In genomic region chr19:23353161-23353560, GRCm38 (mm10) we compare ENCODE assay signal across 17 mouse cellular contexts.
DNase-seq lines count a peak whose midpoint lies in the region; ATAC-seq and TF ChIP-seq lines count a peak whose summit lies in the region.
"Had no signal": no experiment of that assay in that cellular context is flagged by ENCODE, and none has a peak within 500 bp of the region (broad histone marks: within the 10 kb centered on the region; RNA-seq: fewer than 3 reads in every experiment).

No protein-coding gene starts in this region.

- no peaks in the 10 kb centered on the region for H3K27me3 ChIP-seq in heart, postnatal 0 days (ENCODE audit: control insufficient read depth, insufficient read depth, low read length)
- no peaks in the 10 kb centered on the region for H3K27me3 ChIP-seq in lung, postnatal 0 days (replicated peaks; ENCODE audit: insufficient read depth, low read length)
- H3K27me3 ChIP-seq in hindbrain, embryonic 11.5 days (ENCODE audit: control insufficient read depth, insufficient read depth, low read length), result no peaks in the 10 kb centered on the region
- H3K27me3 ChIP-seq: hindbrain, embryonic 13.5 days had no signal

- H3K27ac ChIP-seq in heart, postnatal 0 days (ENCODE audit: low read depth), result peak overlapping the region; percentile 23; the same call in 1 of the 2 replicates
- peak overlapping the region; percentile 28; the same call in 1 of the 2 replicates for H3K27ac ChIP-seq in lung, postnatal 0 days (ENCODE audit: low read length)
- no peak overlapping the region for H3K27ac ChIP-seq in hindbrain, embryonic 11.5 days (ENCODE audit: low read depth, low read length)
- H3K27ac ChIP-seq: gastrocnemius, adult 2 months; hindbrain, embryonic 13.5 days; liver, embryonic 14.5 days had no signal

- no peak for ATAC-seq in heart, postnatal 0 days (ENCODE audit: insufficient read depth, low read depth)
- ATAC-seq in lung, postnatal 0 days, result no peak
- ATAC-seq in hematopoietic stem cell, adult 5-6 weeks (replicated peaks in 1 of 2; ENCODE audit: insufficient read depth in 1 of 2, low FRiP score in 2 of 2, low TSS enrichment in 1 of 2, low read depth in 1 of 2, poor library complexity in 2 of 2, severe bottlenecking in 2 of 2), result peak; percentile 89 to 90
- no peak for ATAC-seq in hindbrain, embryonic 11.5 days (ENCODE audit: low FRiP score)
- ATAC-seq: forebrain, embryonic 16.5 days; Patski had no signal

- H3K4me3 ChIP-seq in heart, postnatal 0 days (ENCODE audit: low read depth, low read length), result no peak overlapping the region
- no peak overlapping the region for H3K4me3 ChIP-seq in lung, postnatal 0 days (ENCODE audit: low read depth, low read length)
- H3K4me3 ChIP-seq in hindbrain, embryonic 11.5 days (ENCODE audit: low read depth, low read length), result no peak overlapping the region
- H3K4me3 ChIP-seq: erythroblast, embryonic 14.5 days; gastrocnemius, adult 2 months; hindbrain, embryonic 13.5 days had no signal

- intact Hi-C loops in heart, postnatal 25 days (cut with DNase I), result no loop called here

- H3K9me3 ChIP-seq in heart, postnatal 0 days (replicated peaks; ENCODE audit: control insufficient read depth, low read length), result no peaks in the 10 kb centered on the region
- H3K9me3 ChIP-seq in lung, postnatal 0 days (ENCODE audit: low read length), result no peaks in the 10 kb centered on the region
- no peaks in the 10 kb centered on the region for H3K9me3 ChIP-seq in hindbrain, embryonic 11.5 days (ENCODE audit: control insufficient read depth, low read length)
- H3K9me3 ChIP-seq: hindbrain, embryonic 13.5 days had no signal

- no peak for DNase-seq in heart, postnatal 0 days (ENCODE audit: low spot score)
- no peak for DNase-seq in heart, postnatal 25 days (ENCODE audit: low spot score)
- no peak for DNase-seq in lung, postnatal 0 days (ENCODE audit: low spot score)
- no peak for DNase-seq in lung, adult 18-20 months
- DNase-seq in hindbrain, embryonic 11.5 days (ENCODE audit: low spot score), result no peak
- DNase-seq in adrenal gland, postnatal 14 days, result no peak
- DNase-seq: cerebellum, adult 18-20 months; gastrocnemius, adult 2 months; right cerebral cortex, adult 18-20 months; spleen, adult 18-20 months had no signal

- no peak overlapping the region for H3K4me2 ChIP-seq in heart, postnatal 0 days (ENCODE audit: low read depth, low read length)
- no peak overlapping the region for H3K4me2 ChIP-seq in lung, postnatal 0 days (replicated peaks; ENCODE audit: low read depth, low read length)
- H3K4me2 ChIP-seq in hindbrain, embryonic 11.5 days (replicated peaks; ENCODE audit: low read depth, low read length), result no peak overlapping the region
- H3K4me2 ChIP-seq: hindbrain, embryonic 13.5 days; midbrain, embryonic 11.5 days had no signal

- no peak overlapping the region for H3K9ac ChIP-seq in heart, postnatal 0 days (replicated peaks; ENCODE audit: low read depth, low read length)
- H3K9ac ChIP-seq in lung, postnatal 0 days (replicated peaks; ENCODE audit: low read depth), result no peak overlapping the region
- H3K9ac ChIP-seq in hindbrain, embryonic 11.5 days (ENCODE audit: low read depth, low read length), result no peak overlapping the region
- H3K9ac ChIP-seq: hindbrain, embryonic 13.5 days; liver, embryonic 14.5 days had no signal

- no peaks in the 10 kb centered on the region for H3K4me1 ChIP-seq in heart, postnatal 0 days (ENCODE audit: control insufficient read depth, insufficient read depth)
- no peaks in the 10 kb centered on the region for H3K4me1 ChIP-seq in lung, postnatal 0 days (ENCODE audit: insufficient read depth, low read depth, low read length)
- H3K4me1 ChIP-seq in hindbrain, embryonic 11.5 days (replicated peaks; ENCODE audit: control insufficient read depth, insufficient read depth, low read length), result no peaks in the 10 kb centered on the region

- H3K36me3 ChIP-seq in heart, postnatal 0 days (replicated peaks; ENCODE audit: control insufficient read depth, insufficient read depth, low read length), result no peaks in the 10 kb centered on the region
- H3K36me3 ChIP-seq in lung, postnatal 0 days (ENCODE audit: insufficient read depth, low read length), result no peaks in the 10 kb centered on the region
- H3K36me3 ChIP-seq in hindbrain, embryonic 11.5 days (ENCODE audit: control insufficient read depth, insufficient read depth, low read length), result no peaks in the 10 kb centered on the region
- H3K36me3 ChIP-seq: hindbrain, embryonic 13.5 days had no signal

- no peak for TF ChIP-seq CTCF in heart, postnatal 0 days (IDR thresholded peaks at IDR 0.05; ENCODE audit: low read depth)
- TF ChIP-seq CTCF in lung, postnatal 0 days (IDR thresholded peaks at IDR 0.05), result no peak

- WGBS in heart, postnatal 0 days, result 38% methylated on average over 8 of the region's 8 CpGs
- 14% methylated on average over 8 of the region's 8 CpGs for WGBS in lung, postnatal 0 days
- WGBS in hindbrain, embryonic 11.5 days, result 78% methylated on average over 8 of the region's 8 CpGs

- no peak for TF ChIP-seq EP300 in heart, postnatal 0 days (IDR thresholded peaks at IDR 0.05; ENCODE audit: low read depth)
- no peak for TF ChIP-seq EP300 in lung, postnatal 0 days (IDR thresholded peaks at IDR 0.05)

Comparison
In these comparisons a context has a peak if more than half of its experiments do, and no peak if none do; other contexts are left out.
1. ATAC-seq: peak in hematopoietic stem cell, adult 5-6 weeks (2 of 2); none in heart, postnatal 0 days (single experiment), lung, postnatal 0 days (single experiment) and hindbrain, embryonic 11.5 days (single experiment).